Mouse (Mus musculus) frontal cortex, adult 2 months (tissue): ENCODE data around the gene Snx7. TPM values are rescaled to one million over a fixed set of nuclear protein-coding genes. Genes with fewer than 3 reads are reported as not detected.

Source experiments
- DNase-seq, 2 experiments: peaks; one replicate each; pipeline ENCODE4 v3.0.0; 2022; ENCODE audit warnings: low spot score in 1 of 2; ENCODE audit errors: extremely low spot score in 1 of 2
- polyA plus RNA-seq: library from polyadenylated mRNA; depleted of rRNA; stranded (reverse); fragments of >200 nt; gene quantifications from 2 replicates; pipeline ENCODE4 v1.2.3, GENCODE M21; 2012

Gene Snx7
- polyA plus RNA-seq, 1 experiment: 36.6 TPM

DNA sequence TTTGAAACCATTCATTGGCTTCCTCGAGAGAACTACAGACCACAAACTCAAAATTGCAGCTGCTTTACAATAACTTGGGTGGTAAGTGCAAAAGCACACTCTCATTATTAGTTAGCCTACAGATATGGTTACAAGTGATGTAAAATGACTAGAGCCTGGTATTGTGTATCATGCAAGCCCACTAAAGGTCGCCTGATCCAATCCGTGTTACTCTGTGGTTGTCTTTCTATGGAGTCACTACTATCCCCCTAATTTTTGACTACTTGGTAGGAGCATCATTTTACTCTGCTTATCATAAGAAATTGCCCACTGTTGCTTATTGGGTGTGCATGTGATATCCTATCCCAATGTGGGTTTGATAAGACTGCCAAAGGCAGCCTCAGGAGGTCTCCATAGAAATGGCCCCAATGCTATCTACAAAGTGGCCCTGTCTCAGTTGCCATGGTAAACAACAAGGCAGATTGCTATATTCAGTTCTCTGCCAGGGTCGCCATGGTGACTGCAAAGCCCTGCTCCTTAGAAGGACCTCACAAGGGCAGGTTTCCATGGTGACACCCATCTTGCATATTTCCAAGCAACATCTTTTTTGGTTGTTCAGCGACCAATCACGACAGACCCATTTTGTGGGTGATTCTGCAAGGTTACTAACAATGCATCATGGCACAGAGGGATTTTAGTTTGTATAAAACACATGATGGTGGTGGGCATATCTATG, 42.1 kb downstream of the Snx7 start:
- DNase-seq: peak; percentile 44 to 61

DNA sequence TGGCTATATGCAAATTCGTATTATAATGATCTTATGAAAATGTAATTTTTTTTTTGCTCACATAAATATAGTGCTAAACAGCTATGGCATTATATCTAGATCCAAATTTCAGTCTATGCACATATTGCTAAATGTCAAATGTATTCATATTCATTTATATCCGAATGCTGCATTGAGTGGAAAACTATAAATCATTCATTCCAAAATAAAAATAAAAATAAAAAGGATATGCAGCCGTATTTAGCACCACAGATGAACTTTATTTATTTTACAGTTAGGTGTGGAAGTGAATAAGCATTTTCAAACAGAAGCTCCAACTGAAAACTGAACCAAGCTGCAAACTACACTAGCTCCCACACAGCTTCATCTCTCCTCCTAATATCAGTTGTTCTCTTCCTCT, 45.5 kb downstream of the Snx7 start:
- no peak for DNase-seq

- no peak for DNase-seq
These were observed 51.1 kb downstream of the Snx7 start for GRCm38 (mm10) chr3:117817635-117818034.

GRCm38 (mm10) chr3:117814218-117814617, 54.5 kb downstream of the Snx7 start:
- no peak for DNase-seq

- no peak for DNase-seq
These were observed 56.6 kb downstream of the Snx7 start for GRCm38 (mm10) chr3:117812135-117812534.

- peak in 1 of 2 experiments; percentile 36 for DNase-seq
These were observed 63.0 kb downstream of the Snx7 start for GRCm38 (mm10) chr3:117805782-117806181.

DNA sequence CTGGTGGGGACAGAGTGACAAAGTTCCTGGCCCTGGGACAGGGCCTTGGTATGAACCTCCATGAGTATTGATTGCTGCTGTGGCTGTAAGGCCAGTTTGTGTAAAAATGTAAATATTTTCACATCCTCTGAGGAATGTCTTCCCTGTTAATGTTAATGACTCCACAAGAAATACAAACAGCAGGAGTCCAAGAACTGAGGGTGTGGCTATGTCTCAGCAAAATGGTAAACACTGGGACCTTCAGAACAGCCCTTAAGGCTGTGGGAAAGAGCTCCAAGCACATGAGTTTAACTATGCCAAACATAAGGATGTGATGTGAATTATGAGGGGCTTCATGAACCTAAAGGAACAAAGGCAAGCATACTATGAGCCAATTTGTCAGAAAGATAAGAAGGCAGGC, 74.2 kb downstream of the Snx7 start:
- no peak for DNase-seq

DNA sequence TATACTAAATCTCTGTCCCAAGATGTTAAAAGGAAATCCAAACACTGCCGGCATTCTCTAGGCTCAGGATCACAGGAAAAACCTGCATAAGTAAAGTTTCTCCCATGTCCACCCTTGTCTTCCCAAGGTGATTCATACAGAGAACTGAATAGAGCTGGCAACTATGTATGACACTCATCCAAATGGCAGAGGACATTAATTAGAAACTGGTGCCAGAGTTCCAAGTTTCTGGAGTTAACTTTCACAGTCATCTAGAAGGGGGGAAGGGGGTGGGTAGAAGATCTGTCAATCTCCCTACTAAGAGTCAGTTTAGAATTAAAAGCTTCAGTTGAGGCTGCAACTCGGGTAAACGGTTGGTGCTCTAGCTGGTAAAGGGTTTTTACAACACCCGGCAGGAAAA, 76.8 kb downstream of the Snx7 start:
- no peak for DNase-seq

DNA sequence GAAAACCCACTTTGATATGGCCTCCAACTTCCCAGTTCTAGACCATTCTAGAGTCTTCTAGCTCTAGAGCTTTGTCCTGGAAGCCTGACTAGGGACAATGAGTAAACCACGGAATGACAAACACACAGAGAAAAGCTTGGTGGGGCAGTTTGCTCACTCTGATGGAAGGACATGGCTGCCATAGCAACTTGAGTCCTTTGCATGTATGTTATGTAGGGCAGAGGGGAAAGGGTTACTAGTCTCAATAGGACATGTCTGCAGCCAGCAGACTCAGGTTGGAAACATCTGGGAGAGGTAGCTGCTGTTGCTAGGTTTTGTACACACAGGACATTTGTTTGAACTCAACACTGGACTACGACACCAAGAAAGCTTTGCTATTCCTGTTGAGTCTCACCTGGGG, 77.5 kb downstream of the Snx7 start:
- no peak for DNase-seq

GRCm38 (mm10) chr3:117788800-117789693, 79.7 kb downstream of the Snx7 start:
- DNase-seq: peak; percentile 14 to 76

DNA sequence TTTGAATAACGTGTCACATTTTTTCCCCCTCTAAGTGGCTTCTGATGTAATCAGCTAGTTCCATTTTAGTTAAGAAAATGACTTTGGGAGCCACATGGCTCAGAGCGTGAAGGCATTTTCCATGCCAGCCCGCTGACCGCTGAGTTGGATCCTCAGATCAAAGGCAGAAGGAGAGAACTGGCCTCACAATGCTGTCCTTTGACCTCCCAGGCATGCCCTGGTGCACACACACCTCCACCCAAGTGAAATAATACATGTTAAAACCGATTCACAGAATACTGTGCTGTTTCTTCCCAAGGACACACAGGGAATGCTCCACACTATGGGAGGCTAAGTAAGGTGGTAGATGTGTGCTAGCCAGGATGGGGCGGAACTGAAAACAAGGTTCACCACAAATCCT, 81.5 kb downstream of the Snx7 start:
- no peak for DNase-seq

DNA sequence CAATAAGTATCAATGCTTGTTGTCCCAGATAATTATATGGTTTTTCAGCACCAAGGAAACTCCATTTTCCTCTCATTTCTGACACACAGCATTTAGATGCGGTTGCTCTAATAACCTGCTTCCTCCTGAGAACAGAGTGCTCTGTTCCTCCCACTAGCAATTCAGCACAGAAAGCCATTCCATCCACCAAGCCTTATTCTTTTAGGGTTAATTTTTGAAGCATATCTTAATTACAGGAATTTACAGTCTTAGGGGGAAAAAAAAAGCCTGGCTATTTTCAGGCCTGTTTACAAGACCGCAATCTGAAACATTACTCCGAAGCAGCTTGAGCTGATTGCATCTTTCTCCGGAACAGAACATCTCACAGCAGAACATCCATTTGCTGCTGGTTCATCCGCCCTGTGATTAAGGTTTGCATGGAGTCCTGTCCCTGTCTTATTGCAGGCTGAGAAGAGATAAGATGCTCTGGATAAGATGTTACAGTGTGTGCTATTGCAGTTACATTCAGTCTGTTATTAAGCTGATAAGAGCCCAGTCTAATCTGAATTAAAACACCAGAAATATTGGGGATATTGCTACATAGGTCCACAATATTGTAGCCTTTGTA, 116.5 kb downstream of the Snx7 start:
- peak in 1 of 2 experiments; percentile 13 for DNase-seq

- DNase-seq: peak in 1 of 2 experiments; percentile 37
These were observed 117.1 kb downstream of the Snx7 start for GRCm38 (mm10) chr3:117751665-117752064.

DNA sequence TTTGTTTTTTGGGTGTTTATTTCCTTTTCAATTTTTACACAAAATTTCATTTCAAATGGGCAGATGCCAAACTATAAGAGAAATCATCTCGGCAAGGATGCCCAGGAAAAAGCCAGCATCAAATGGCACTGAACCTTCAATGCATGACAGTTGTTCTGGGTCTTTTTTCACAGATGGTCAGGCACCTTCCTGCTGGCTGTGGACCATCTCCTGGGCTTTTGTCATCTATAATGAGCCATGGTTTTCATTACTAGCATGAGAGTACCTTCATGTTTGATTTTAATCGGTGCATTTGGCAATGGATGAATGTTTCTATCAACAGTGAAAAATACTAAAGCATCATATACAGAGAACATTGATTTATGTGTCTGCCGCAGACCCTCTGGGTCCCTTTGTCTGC, 119.5 kb downstream of the Snx7 start:
- DNase-seq: no peak

GRCm38 (mm10) chr3:117739760-117740159, 129.0 kb downstream of the Snx7 start:
- DNase-seq: no peak

DNA sequence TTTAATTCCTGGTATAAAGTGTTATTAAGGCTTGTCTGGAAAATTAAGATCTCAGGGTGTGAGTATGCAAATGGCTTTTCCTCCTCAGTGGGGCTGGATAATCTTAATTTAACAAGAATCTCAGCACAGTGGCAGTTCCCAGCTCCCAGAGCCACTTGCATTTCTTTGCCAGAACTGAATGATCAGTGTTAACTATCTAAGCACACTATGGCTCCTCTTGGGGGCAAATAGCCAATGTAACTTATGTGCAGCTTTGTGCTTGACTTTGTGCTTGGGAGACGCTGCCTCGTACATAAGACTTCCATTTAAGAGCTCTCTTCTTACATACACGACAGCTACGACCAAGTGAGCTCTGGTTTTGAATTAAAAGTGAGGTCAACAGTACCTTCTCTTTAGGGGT, 136.1 kb downstream of the Snx7 start:
- DNase-seq: no peak
